Mouse (Mus musculus) cerebellum, adult 2 months (tissue): ENCODE measurements around the gene Gm27021.
A peak's percentile ranks its signal among the peaks of the same experiment; 100 is the strongest.

Source experiments
- CTCF ChIP-seq: fragments of 200-500 bp; IDR thresholded peaks from 2 replicates; pipeline ENCODE4 v1.5.1; 2011; ENCODE audit warnings: low read depth, mild to moderate bottlenecking, control low read depth, low read length, moderate library complexity, borderline replicate concordance; ENCODE audit not compliant: insufficient read depth
- POLR2A ChIP-seq: fragments of 200-500 bp; IDR thresholded peaks from 2 replicates; pipeline ENCODE4 v1.6.1; 2011; ENCODE audit warnings: low read length, control low read depth, borderline replicate concordance; ENCODE audit not compliant: insufficient read depth

DNA sequence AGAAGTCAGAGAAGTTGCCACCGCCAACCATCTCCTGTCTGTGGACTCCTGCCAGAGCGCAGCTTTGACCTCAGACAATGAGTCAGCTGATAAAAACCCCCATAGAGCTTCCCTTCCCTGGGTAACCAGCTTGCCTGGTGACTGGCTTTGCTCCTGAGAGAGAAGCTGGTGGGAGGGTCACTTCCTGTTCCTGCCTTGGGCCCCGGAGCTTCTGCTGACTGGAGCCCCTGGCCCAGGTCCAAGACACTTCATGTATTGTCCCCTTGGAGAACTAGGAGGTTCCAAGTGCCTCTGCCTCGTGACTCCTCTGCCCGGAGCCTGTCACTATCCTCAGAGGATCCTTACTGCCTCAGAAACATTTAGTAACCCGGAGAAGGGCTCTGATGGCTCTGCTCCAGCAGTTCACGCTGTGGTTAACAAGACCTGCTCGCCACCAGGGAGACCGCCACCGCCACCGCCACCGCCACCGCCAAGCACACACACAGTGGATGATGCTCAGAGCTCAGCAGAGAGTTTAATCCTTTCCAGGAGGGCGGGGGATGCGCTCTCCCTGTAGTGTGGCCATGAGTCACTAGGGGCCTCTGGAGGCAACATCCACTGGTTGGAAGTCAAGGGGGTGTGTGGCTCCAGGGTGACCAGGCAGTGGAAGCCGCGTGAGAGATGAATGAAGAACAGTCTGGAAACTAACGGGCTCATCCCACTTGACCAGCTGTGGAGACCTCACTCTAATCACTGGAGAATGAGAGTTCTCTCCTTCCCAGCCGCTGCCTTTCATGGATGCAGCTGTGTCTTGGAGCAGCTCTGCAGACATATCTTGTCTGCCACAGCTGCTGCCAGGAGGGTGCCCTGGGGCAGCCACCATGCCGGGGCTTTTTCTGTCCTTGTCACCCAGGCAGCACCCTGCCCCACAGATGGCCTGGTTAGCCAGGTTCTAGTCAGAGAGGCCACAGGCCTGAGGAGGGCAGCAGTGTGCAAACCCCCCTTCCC is 103.7 kb downstream of the Gm27021 start:
- no peak for TF ChIP-seq POLR2A
- peak; percentile 15; the same call in 1 of the 2 replicates for TF ChIP-seq CTCF
